Mouse (Mus musculus) cerebellum, adult (tissue): Measurements from ENCODE around the gene Ctrb1.
"Not testable (repeated sequence)": the region's sequence is repeated elsewhere in the genome, so short reads cannot be mapped to it uniquely, and the experiment has no call there.

Experiments
- ATAC-seq: cut with Nextera tagmentation; 2 replicates; pipeline ENCODE4 v1.9.2; 2017; ENCODE audit warnings: mild to moderate bottlenecking, moderate library complexity, mixed read lengths; ENCODE audit not compliant: insufficient number of reproducible peaks, low FRiP score, low TSS enrichment

The Ctrb1 gene

GRCm38 (mm10) chr8:111693261-111693741, 2.5 kb upstream of the Ctrb1 start:
- ATAC-seq = no peak

- no peak for ATAC-seq
Observed at GRCm38 (mm10) chr8:111686881-111687280, 3.9 kb downstream of the Ctrb1 start.

- no peak for ATAC-seq
Observed at GRCm38 (mm10) chr8:111682521-111682920, 8.3 kb downstream of the Ctrb1 start.

- ATAC-seq = no peak
Observed at GRCm38 (mm10) chr8:111681153-111681552, 9.7 kb downstream of the Ctrb1 start.

- ATAC-seq = no peak
Observed at GRCm38 (mm10) chr8:111680423-111681028, 10.3 kb downstream of the Ctrb1 start.

- no peak for ATAC-seq
Observed at GRCm38 (mm10) chr8:111678848-111679247, 12.0 kb downstream of the Ctrb1 start.

GRCm38 (mm10) chr8:111678111-111678510, 12.7 kb downstream of the Ctrb1 start:
- ATAC-seq = peak; percentile 58; the same call in 1 of the 2 replicates

- ATAC-seq = no peak
Observed at GRCm38 (mm10) chr8:111676237-111676636, 14.6 kb downstream of the Ctrb1 start.

- no peak for ATAC-seq
Observed at GRCm38 (mm10) chr8:111666751-111667150, 24.1 kb downstream of the Ctrb1 start.

- peak; percentile 64; the same call in 1 of the 2 replicates for ATAC-seq
Observed at GRCm38 (mm10) chr8:111662473-111662872, 28.3 kb downstream of the Ctrb1 start.

- ATAC-seq = no peak
Observed at GRCm38 (mm10) chr8:111658819-111659423, 31.9 kb downstream of the Ctrb1 start.

- ATAC-seq = no peak
Observed at GRCm38 (mm10) chr8:111657312-111657854, 33.4 kb downstream of the Ctrb1 start.

- no peak for ATAC-seq
Observed at GRCm38 (mm10) chr8:111653524-111653923, 37.3 kb downstream of the Ctrb1 start.

- ATAC-seq = no peak
Observed at GRCm38 (mm10) chr8:111650651-111651050, 40.2 kb downstream of the Ctrb1 start.

- no peak for ATAC-seq
Observed at GRCm38 (mm10) chr8:111648834-111649233, 42.0 kb downstream of the Ctrb1 start.

- ATAC-seq = no peak
Observed at GRCm38 (mm10) chr8:111645715-111646114, 45.1 kb downstream of the Ctrb1 start.

- ATAC-seq = not testable (repeated sequence)
Observed at GRCm38 (mm10) chr8:111644286-111645051, 46.3 kb downstream of the Ctrb1 start.

GRCm38 (mm10) chr8:111643264-111644141, 47.3 kb downstream of the Ctrb1 start, which contains the start of gene Zfp1:
Gene Zfp1, plus strand, starts transcription at chr8:111643401.
- ATAC-seq = peak; percentile 98

- no peak; the same call in 1 of the 2 replicates for ATAC-seq
Observed at GRCm38 (mm10) chr8:111642939-111643263, 47.9 kb downstream of the Ctrb1 start.

GRCm38 (mm10) chr8:111642496-111642895, 48.3 kb downstream of the Ctrb1 start:
- no peak for ATAC-seq
